Mouse (Mus musculus) olfactory bulb, adult 2 months (tissue): ENCODE measurements around the gene Slc25a3. TPM values are rescaled to one million over a fixed set of nuclear protein-coding genes. Genes with fewer than 3 reads are reported as not detected.

Experiments
- H3K27ac ChIP-seq: fragments of 200-500 bp; 2 replicates; pipeline ENCODE4 v1.5.1; 2012; ENCODE audit warnings: low read depth, low read length; ENCODE audit not compliant: insufficient read depth
- H3K4me1 ChIP-seq: fragments of 200-500 bp; 2 replicates; pipeline ENCODE4 v1.6.1; 2012; ENCODE audit warnings: low read length; ENCODE audit not compliant: control insufficient read depth, insufficient read depth
- H3K4me3 ChIP-seq: fragments of 200-500 bp; 2 replicates; pipeline ENCODE4 v1.5.1; 2012; ENCODE audit warnings: mild to moderate bottlenecking, low read depth, low read length, moderate library complexity; ENCODE audit not compliant: insufficient read depth
- CTCF ChIP-seq: fragments of 200-500 bp; IDR thresholded peaks from 2 replicates; pipeline ENCODE4 v1.5.1; 2012; ENCODE audit warnings: low read depth, mild to moderate bottlenecking, low read length, moderate library complexity; ENCODE audit not compliant: insufficient read depth
- POLR2A ChIP-seq: fragments of 200-500 bp; IDR thresholded peaks from 2 replicates; pipeline ENCODE4 v1.6.1; 2012; ENCODE audit warnings: mild to moderate bottlenecking, low read depth, low read length, moderate library complexity; ENCODE audit not compliant: insufficient read depth
- WGBS: fragments of 180-500 bp; shearing (Covaris S2); methylation state at CpG from one replicate; pipeline ENCODE4 v1.1.7; 2018; 5-methylcytosine and 5-hydroxymethylcytosine counted together
- polyA plus RNA-seq: library from polyadenylated mRNA; stranded (reverse); fragments of >200 nt; gene quantifications from 2 replicates; pipeline ENCODE4 v1.2.4, GENCODE M21; 2012; ENCODE audit warnings: low replicate concordance; ENCODE audit not compliant: missing spikeins, insufficient read depth, insufficient read length

Gene Slc25a3
- polyA plus RNA-seq, 1 experiment, result not detected

DNA sequence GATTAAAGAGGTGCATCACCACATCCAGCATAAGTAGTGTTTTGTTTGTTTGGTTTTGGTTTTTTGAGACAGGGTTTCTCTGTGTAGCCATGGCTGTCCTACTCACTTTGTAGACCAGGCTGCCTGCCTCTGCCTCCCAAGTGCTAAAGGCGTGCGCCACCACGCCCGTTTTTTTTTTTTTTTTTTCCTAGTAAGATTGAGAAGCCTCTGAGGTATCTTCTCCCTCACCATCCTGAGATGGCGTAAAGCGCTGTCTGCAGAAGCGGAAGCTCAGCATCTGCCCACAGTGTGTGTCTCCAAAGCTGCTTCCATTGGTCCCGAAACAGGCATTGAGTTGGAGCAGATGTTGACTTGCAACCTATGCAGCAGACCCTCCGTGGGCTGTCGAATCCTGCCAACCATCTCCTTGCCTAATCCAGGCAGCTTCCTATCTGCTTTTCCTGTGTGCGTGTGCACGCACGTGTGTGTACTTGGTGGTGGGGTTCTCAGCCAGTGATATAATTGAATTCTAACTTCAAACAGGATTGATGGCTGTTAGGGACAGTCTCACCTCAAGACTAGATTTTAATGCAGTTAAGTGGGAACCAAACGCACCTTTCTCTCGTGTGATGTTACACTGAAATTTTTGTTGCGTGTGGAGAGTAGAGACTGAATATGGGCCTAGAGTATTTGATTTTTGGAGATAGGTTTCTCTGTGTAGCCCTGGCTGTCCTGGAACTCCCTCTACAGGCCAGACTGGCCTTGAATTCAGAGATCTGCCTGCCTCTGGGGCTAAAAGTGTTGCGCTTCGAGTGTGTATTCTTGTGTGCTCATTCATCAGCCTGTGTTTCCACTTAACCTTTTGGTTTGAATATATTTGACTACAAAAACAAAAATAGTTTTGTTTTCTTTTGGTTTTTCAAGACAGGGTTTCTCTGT is 19.7 kb upstream of the Slc25a3 start:
- no peak overlapping the region for H3K4me3 ChIP-seq
- 82% methylated on average over 18 of the region's 18 CpGs for WGBS
- TF ChIP-seq POLR2A (no peak), CTCF (no peak)
- H3K27ac ChIP-seq, result no peak overlapping the region
- H3K4me1 ChIP-seq, result no peaks in the 10 kb centered on the region

GRCm38 (mm10) chr10:91142654-91143191 is 18.9 kb upstream of the Slc25a3 start:
- H3K27ac ChIP-seq, result no peak overlapping the region
- no peaks in the 10 kb centered on the region for H3K4me1 ChIP-seq
- TF ChIP-seq POLR2A (no peak), CTCF (no peak)
- WGBS, result 70% methylated on average over 10 of the region's 10 CpGs
- no peak overlapping the region for H3K4me3 ChIP-seq

- Histone ChIP-seq H3K4me3 (no peak overlapping the region), H3K27ac (no peak overlapping the region), H3K4me1 (no peaks in the 10 kb centered on the region)
- WGBS, result 19% methylated on average over 2 of the region's 2 CpGs
- TF ChIP-seq POLR2A (no peak), CTCF (no peak)
Measured at GRCm38 (mm10) chr10:91141564-91141963, 17.7 kb upstream of the Slc25a3 start.

DNA sequence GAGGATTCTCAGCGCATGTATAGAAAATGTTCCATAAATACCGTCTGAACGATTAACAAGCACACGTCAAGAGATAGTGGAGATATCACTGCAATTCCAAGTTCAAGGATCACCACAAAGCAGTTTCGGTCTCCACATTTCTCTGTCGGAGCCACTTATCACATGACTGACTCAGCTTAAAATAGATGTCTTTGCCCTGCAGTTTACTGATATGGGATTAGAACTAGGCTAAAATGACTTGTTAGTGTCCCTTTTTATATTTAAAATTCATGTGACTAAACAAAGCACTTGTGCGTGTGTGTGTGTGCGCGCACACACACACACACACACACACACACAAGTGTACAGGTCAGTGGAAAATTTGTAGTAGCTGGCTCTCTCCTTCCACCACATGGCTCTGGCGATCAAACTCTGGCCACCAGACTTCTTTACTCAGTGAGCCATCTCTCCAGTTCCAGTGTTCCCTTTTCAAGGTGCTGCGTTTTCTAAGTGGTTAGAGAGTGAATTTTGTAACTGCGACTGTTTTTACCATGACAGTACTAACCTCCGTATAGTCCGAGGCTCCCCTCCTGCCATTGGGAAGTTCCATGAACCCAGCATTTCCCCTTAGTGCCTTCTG is 15.4 kb upstream of the Slc25a3 start:
- Histone ChIP-seq H3K27ac (no peak overlapping the region), H3K4me1 (no peaks in the 10 kb centered on the region), H3K4me3 (no peak overlapping the region)
- TF ChIP-seq POLR2A (no peak), CTCF (no peak)
- 88% methylated on average over 14 of the region's 14 CpGs for WGBS

- WGBS, result 87% methylated on average over 3 of the region's 3 CpGs
- H3K27ac ChIP-seq, result no peak overlapping the region
- no peaks in the 10 kb centered on the region for H3K4me1 ChIP-seq
- no peak overlapping the region for H3K4me3 ChIP-seq
- TF ChIP-seq POLR2A (no peak), CTCF (no peak)
Measured at GRCm38 (mm10) chr10:91138317-91138716, 14.5 kb upstream of the Slc25a3 start.

DNA sequence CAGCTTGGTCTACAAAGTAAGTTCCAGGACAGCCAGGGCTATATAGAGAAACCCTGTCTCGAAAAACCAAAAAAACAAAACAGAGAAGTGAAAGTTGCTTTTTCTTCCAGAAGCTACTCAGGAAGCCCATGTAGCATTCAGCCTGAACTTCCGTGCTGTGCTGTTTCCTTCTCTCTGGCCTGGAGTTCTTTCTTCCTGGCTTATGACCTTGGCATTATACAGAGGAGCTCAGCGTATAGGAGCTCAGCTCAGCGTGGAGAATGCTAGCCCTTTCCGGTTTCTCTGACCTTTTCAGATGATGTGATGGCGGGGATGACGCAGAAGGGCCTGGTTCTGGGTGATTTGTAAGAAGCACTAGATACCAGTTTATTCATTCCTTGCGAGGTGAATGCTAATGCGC is 13.5 kb upstream of the Slc25a3 start:
- no peak overlapping the region for H3K4me3 ChIP-seq
- no peaks in the 10 kb centered on the region for H3K4me1 ChIP-seq
- no peak overlapping the region for H3K27ac ChIP-seq
- no peak for TF ChIP-seq CTCF
- no peak for TF ChIP-seq POLR2A
- WGBS, result 87% methylated on average over 9 of the region's 9 CpGs

DNA sequence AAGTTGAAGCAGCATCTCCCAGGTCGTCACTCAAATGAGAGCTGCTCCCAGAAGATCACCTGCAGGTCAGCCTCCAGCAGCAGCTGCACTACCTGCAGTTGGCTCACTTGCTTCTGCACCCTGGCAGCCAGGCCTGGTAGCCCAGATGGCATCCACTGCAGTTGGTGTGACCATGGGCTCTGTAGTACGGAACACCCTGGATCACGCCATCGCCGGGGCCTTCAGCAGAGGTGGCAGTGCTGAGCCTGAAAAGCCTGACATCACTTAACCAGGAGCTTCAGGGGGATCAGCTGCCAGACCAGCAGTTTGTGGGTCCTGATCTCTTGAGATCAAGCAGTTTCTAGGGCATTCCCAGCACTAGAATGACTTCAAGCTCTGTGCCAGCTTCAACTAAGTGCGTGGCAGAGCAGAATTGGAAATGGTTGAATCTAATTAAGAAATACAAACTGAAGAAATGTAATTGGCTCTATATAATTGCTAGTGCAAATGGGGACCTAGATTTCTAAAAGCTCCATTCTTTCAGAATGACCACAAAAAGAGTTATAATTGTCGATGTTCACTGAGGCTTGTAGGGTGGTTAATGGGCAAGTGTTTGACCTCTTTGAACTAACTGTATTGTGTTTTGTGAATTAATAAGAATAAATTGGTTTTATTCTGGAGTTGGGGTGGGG is 11.6 kb upstream of the Slc25a3 start:
- 62% methylated on average over 7 of the region's 7 CpGs for WGBS
- H3K27ac ChIP-seq, result no peak overlapping the region
- TF ChIP-seq POLR2A (no peak), CTCF (no peak)
- no peaks in the 10 kb centered on the region for H3K4me1 ChIP-seq
- H3K4me3 ChIP-seq, result no peak overlapping the region

DNA sequence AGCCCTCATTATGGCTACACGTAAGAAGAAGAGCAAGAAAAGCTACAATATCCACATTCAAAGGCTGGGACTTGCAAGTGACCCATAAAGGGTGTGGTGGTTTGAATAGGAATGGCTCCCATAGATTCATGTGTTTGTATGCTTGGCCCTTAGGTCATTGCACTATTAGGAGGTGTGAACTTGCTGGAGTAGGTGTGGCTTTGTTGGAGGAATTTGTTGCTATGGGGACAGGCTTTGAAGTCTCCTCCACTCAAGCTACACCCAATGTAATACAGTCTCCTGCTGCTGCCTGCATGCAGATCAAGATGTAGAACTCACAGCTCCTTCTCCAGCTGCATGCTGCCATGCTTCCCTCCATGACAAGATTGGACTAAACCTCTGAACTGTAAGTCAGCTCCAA is 7.7 kb upstream of the Slc25a3 start:
- no peak for TF ChIP-seq POLR2A
- no peak for TF ChIP-seq CTCF
- Histone ChIP-seq H3K4me1 (no peaks in the 10 kb centered on the region), H3K4me3 (no peak overlapping the region), H3K27ac (no peak overlapping the region)
- WGBS, result 89% methylated on average over 1 of the region's 1 CpGs
